Mouse (Mus musculus): Measurements from ENCODE around the gene Angpt4. TPM values are rescaled to one million over a fixed set of nuclear protein-coding genes. Genes with fewer than 3 reads are reported as not detected.

Gene Angpt4
- polyA plus RNA-seq, 1 experiment = 0.26 TPM

- no peak for DNase-seq (ENCODE audit: extremely low spot score in 1 of 2, low spot score in 1 of 2)
These were observed 741 bp downstream of the Angpt4 start for GRCm38 (mm10) chr2:151911751-151912150.

GRCm38 (mm10) chr2:151914120-151914519, 3.1 kb downstream of the Angpt4 start:
- no peak for DNase-seq (ENCODE audit: extremely low spot score in 1 of 2, low spot score in 1 of 2)

- DNase-seq (ENCODE audit: extremely low spot score in 1 of 2, low spot score in 1 of 2) = no peak
These were observed 4.1 kb downstream of the Angpt4 start for GRCm38 (mm10) chr2:151915111-151915510.

- no peak for DNase-seq (ENCODE audit: extremely low spot score in 1 of 2, low spot score in 1 of 2)
These were observed 5.2 kb downstream of the Angpt4 start for GRCm38 (mm10) chr2:151916061-151916831.

GRCm38 (mm10) chr2:151919140-151919539, 8.1 kb downstream of the Angpt4 start:
- DNase-seq (ENCODE audit: extremely low spot score in 1 of 2, low spot score in 1 of 2) = no peak

- DNase-seq (ENCODE audit: extremely low spot score in 1 of 2, low spot score in 1 of 2) = no peak
These were observed 10.1 kb downstream of the Angpt4 start for GRCm38 (mm10) chr2:151921068-151921467.

GRCm38 (mm10) chr2:151921596-151921995, 10.6 kb downstream of the Angpt4 start:
- no peak for DNase-seq (ENCODE audit: extremely low spot score in 1 of 2, low spot score in 1 of 2)

GRCm38 (mm10) chr2:151924276-151924675, 13.3 kb downstream of the Angpt4 start:
- no peak for DNase-seq (ENCODE audit: extremely low spot score in 1 of 2, low spot score in 1 of 2)

GRCm38 (mm10) chr2:151925715-151926114, 14.7 kb downstream of the Angpt4 start:
- DNase-seq (ENCODE audit: extremely low spot score in 1 of 2, low spot score in 1 of 2) = no peak

- DNase-seq (ENCODE audit: extremely low spot score in 1 of 2, low spot score in 1 of 2) = no peak
These were observed 16.1 kb downstream of the Angpt4 start for GRCm38 (mm10) chr2:151927103-151927502.

- peak; percentile 15 to 91 for DNase-seq (ENCODE audit: extremely low spot score in 1 of 2, low spot score in 1 of 2)
These were observed 19.5 kb downstream of the Angpt4 start for GRCm38 (mm10) chr2:151930389-151931074.

GRCm38 (mm10) chr2:151937893-151938292, 26.9 kb downstream of the Angpt4 start:
- DNase-seq (ENCODE audit: extremely low spot score in 1 of 2, low spot score in 1 of 2) = no peak

- peak in 1 of 2 experiments; percentile 18 for DNase-seq (ENCODE audit: extremely low spot score in 1 of 2, low spot score in 1 of 2)
These were observed 27.8 kb downstream of the Angpt4 start for GRCm38 (mm10) chr2:151938780-151939200.

- DNase-seq (ENCODE audit: extremely low spot score in 1 of 2, low spot score in 1 of 2) = no peak
These were observed 28.8 kb downstream of the Angpt4 start for GRCm38 (mm10) chr2:151939651-151940420.

GRCm38 (mm10) chr2:151941269-151941668, 30.3 kb downstream of the Angpt4 start:
- DNase-seq (ENCODE audit: extremely low spot score in 1 of 2, low spot score in 1 of 2) = no peak

- no peak for DNase-seq (ENCODE audit: extremely low spot score in 1 of 2, low spot score in 1 of 2)
These were observed 33.1 kb downstream of the Angpt4 start for GRCm38 (mm10) chr2:151944106-151944505.

GRCm38 (mm10) chr2:151947617-151948016, 36.6 kb downstream of the Angpt4 start:
- DNase-seq (ENCODE audit: extremely low spot score in 1 of 2, low spot score in 1 of 2) = no peak

- no peak for DNase-seq (ENCODE audit: extremely low spot score in 1 of 2, low spot score in 1 of 2)
These were observed 37.3 kb downstream of the Angpt4 start for GRCm38 (mm10) chr2:151948311-151948710.

- DNase-seq (ENCODE audit: extremely low spot score in 1 of 2, low spot score in 1 of 2) = peak in 1 of 2 experiments; percentile 32
These were observed 38.2 kb downstream of the Angpt4 start for GRCm38 (mm10) chr2:151949082-151949774.

GRCm38 (mm10) chr2:151953665-151954064, 42.7 kb downstream of the Angpt4 start:
- DNase-seq (ENCODE audit: extremely low spot score in 1 of 2, low spot score in 1 of 2) = no peak
